Mouse (Mus musculus) erythroblast, adult 5-6 weeks (primary cell): ENCODE measurements around the gene Ranbp3l. TPM values are rescaled to one million over a fixed set of nuclear protein-coding genes. Genes with fewer than 3 reads are reported as not detected.
A peak's percentile ranks its signal among the peaks of the same experiment; 100 is the strongest.
"Not testable (repeated sequence)": the region's sequence is repeated elsewhere in the genome, so short reads cannot be mapped to it uniquely, and the experiment has no call there.

Experiments
- ATAC-seq: replicated peaks from 2 replicates; pipeline ENCODE4 v1.8.0; 2016; ENCODE audit warnings: moderate number of reproducible peaks, mild to moderate bottlenecking, moderate TSS enrichment, inconsistent platforms; ENCODE audit not compliant: poor library complexity, low FRiP score, severe bottlenecking
- total RNA-seq, 2 experiments: library from RNA; stranded (forward) in 1 of 2; stranded (reverse) in 1 of 2; fragments of 150-400 nt in 1 of 2; fragments of 200-764, 138-1000 nt in 1 of 2; gene quantifications; 2 replicates each; pipeline versions ENCODE4 v1.2.3 to v1.2.4; 2015 to 2017; ENCODE audit warnings: low replicate concordance in 2 of 2

The Ranbp3l gene
- total RNA-seq (2015; ENCODE audit: low replicate concordance) (not detected in 2 replicates), total RNA-seq (2017; ENCODE audit: low replicate concordance) (not detected in 2 replicates)

- ATAC-seq: no peak
Observed at GRCm38 (mm10) chr15:8967573-8968228, at the start of gene Ranbp3l. Ranbp3l (plus strand) TSS chr15:8967949.

GRCm38 (mm10) chr15:8930061-8930460 is 37.7 kb upstream of the Ranbp3l start:
- ATAC-seq: no peak

DNA sequence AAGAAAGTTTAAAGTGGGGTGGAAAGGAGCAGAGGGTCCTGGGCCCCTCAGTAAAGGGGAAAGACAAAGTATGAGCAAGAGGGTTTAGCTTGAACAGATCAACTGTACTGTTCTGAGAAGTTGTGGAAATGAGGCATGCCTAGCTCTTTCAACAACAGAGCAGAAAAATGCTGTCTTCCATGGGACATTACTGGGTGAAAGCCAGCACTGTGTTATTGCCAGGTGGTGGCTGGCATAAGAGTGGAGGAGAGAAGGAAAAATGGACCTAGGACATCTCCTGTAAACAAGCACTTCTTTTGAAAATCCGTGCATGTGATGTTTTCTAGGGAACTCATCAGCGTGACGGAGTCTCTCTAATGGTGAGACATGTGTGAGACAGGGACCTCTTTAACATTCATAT is 30.8 kb upstream of the Ranbp3l start:
- ATAC-seq: no peak

DNA sequence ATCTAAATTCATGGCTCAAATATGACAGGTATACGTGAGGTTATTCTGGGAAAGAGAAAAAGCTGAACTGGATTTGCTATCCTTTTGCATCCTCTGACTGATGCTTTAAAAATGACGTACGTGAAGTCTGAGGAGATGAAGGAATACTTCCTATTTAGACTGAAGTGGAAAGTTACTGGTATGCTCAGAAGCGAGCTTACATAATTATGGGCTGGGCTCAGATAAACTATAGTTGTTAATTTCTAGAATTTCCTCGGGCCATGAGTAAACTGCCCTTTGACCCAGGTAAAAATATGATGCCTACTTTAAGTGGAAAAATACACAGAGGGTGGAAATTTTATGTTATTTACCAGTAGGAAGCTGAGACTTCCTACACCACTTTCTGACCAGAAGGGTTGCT is 26.9 kb upstream of the Ranbp3l start:
- ATAC-seq: no peak

- no peak for ATAC-seq
Observed at GRCm38 (mm10) chr15:8950856-8951255, 16.9 kb upstream of the Ranbp3l start.

GRCm38 (mm10) chr15:8963323-8963722 is 4.4 kb upstream of the Ranbp3l start:
- ATAC-seq: no peak

GRCm38 (mm10) chr15:8968229-8968595 is 463 bp downstream of the Ranbp3l start:
- ATAC-seq: no peak

- ATAC-seq: no peak
Observed at GRCm38 (mm10) chr15:8969061-8969635, 1.4 kb downstream of the Ranbp3l start.

DNA sequence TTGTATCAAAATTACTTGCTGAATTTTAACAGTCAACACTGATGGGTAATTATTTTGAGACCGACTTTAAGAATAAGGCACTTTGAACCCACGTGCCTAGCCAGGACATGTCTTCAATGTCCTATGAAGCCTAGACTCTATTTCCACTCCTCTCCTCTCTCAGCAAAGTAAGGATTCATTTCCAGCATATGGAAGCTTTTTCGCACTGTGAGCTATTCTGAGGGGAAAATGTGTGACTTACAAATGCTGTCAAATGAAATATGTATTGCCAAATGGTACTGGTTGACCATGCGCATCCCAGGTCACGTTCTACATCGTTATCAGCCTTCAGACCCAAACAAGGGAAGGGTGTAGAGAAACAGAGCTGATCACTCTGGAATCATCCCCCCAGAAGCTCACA is 23.5 kb downstream of the Ranbp3l start:
- ATAC-seq: no peak

GRCm38 (mm10) chr15:8991859-8992838 is 24.4 kb downstream of the Ranbp3l start:
- ATAC-seq: no peak

DNA sequence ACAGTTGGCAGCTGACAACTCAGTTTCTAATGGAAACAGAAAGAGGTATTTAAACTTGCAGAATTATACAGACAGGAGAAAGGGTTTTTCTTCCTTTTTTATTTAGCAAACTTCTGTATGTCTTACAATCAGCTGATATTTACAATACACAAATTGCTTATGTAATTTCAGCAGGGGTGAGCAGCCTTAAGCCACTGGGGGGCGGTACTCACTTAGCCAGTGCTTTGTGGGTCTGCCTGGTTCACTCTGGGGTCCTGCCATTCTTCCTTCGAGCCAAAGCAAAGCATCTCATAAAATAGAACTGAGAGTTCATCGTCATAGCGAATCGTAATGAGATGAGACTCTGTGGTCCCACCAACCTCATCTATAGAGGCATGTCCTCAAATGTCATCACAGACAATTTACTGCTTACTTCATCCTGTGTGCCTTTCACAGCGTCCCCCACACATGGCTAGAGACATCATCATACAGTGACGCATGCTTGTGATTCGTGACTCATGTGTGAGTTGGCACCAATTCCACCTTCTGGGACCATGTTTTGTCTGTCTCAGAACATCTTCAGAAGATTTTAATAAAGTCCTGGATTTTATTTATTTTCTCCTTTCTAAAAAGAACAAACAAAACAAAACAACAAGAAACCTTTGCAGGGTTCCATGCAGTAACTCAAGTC is 27.0 kb downstream of the Ranbp3l start:
- no peak for ATAC-seq

DNA sequence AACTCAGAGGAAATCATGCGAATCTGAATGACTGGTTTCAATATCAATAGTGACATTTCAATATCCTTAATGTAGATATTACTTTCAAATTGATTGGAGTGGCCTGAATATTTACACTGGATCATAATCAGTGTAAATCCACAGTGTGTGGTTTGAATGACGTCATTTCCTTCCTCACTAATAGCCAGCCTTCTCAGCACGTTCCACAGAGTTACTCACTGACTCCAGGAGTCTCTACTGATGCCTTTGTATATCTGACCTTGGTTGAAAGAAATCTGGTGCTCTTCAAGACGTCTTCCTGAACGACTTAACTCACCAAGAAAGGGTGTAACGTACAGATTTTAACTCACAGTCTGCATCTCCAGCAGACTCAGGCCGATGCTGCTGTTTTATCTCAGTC is 27.7 kb downstream of the Ranbp3l start:
- ATAC-seq: no peak

- no peak for ATAC-seq
Observed at GRCm38 (mm10) chr15:9002762-9003161, 35.0 kb downstream of the Ranbp3l start.

DNA sequence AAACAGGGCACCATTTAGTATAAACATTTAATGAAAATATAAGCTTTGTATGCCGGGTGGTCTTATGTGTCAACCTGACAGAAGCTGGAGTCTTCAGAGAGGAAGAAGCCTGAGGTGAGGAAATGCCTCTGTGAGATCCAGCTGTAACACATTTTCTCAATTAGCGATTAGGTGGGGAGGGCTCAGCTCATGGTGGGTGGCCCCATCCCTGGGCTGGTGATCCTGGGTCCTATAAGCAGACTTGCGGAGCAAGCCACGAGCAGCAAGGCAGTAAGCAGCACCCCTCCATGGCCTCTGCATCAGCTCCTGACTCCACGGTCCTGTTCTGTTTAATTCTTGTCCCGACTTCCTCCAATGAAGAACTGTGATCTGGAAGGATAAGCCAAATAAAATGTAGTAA is 41.4 kb downstream of the Ranbp3l start:
- ATAC-seq: no peak

GRCm38 (mm10) chr15:9014541-9014940 is 46.8 kb downstream of the Ranbp3l start:
- no peak for ATAC-seq

GRCm38 (mm10) chr15:9015496-9015895 is 47.7 kb downstream of the Ranbp3l start:
- ATAC-seq: not testable (repeated sequence)

GRCm38 (mm10) chr15:9055704-9056103 is 88.0 kb downstream of the Ranbp3l start:
- no peak for ATAC-seq

DNA sequence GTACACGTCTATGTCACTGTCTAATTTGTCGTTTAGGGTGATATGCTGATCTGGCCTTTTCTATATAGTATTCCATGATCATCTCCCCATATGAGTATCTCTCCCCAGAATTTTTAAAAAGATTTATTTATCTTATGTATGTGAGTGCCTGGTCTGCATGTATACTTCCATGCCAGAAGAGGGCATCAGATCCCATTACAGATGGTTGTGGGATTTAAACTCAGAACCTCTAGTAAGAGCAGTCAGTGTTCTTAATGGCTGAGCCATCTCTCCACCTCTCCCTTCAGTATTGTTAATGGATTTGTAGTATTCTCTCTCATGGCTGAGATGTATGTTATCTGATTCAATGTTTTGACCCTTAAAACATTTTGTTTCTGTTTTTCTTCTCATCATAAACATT is 92.1 kb downstream of the Ranbp3l start:
- ATAC-seq: peak; percentile 58; the same call in 1 of the 2 replicates

- ATAC-seq: no peak
Observed at GRCm38 (mm10) chr15:9061150-9061882, 93.6 kb downstream of the Ranbp3l start.
